Mouse (Mus musculus) testis, adult 10 weeks (tissue): ENCODE results near the gene Etv6. TPM values are rescaled to one million over a fixed set of nuclear protein-coding genes. Genes with fewer than 3 reads are reported as not detected.

Source experiments
- polyA plus RNA-seq: library from polyadenylated mRNA; stranded (reverse); fragments of 350-450 nt; fragmentation: Illumina TruSeq; extraction: RNeasy Lipid Tissue Mini Kit (QIAGEN cat#74804); gene quantifications from one replicate; pipeline ENCODE4 v1.2.3, GENCODE M21; 2014; ENCODE audit warnings: low read depth, low replicate concordance

Gene Etv6
- 2.8 TPM for polyA plus RNA-seq

DNA sequence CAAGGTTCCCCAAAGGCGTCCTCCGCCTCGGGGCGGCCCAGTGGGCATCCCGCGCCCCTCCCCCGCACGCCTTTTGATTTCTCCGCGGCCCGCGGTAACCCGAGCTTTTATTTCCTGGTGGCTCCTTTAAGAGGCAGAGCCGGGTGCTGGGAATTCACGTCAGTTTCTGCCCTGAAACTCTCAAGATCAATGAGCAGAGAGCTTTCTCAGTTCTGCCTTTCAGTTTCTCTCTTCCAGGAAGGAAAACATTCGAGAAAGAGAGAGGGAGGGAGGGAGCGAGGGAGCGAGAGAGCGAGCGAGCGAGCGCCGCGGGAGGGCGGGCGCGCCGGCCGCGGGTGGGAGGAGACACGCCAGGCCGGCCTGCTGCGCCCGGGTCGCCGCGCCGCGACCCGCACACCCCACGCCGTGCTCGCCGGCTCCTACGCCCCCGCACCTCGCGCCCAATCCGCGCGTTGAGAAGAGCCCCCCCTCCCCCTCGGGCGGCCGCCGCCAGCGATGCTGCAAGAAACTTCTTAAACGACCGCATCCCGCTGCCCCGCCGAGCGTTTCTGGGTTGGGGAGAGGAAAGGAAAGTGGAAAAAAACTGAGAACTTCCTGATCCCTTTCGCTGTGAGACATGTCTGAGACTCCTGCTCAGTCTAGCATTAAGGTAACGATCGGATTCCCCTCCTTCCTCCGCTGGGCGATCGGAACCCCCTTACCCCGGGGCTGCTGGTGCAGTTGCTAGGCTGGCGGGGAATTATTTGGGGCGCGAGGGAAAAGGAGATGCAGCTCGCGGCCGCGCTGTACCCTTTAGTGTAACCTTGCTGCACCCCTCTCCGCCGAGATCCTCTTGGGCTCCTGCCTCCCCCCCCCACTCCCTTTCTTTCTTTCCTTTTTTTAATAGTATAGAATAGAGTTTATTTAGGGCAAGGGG lies at the start of gene Etv6:
Gene Etv6, plus strand, starts transcription at position 211 of the 916 bp plus-strand sequence.

Other genes starting within 250 kb of the Etv6 start
- gene Kap, start 181.9 kb upstream of the Etv6 start, polyA plus RNA-seq, result 5.7 TPM